Mouse (Mus musculus): ENCODE data around the gene Ptprc. TPM values are rescaled to one million over a fixed set of nuclear protein-coding genes. Genes with fewer than 3 reads are reported as not detected.

Ptprc gene
- polyA plus RNA-seq (2015; fragmentation: Nextera tagmentation; extraction: Ambion mirVana), result 3.8 and 7.4 TPM in 2 replicates

- Histone ChIP-seq H3K4me3 (no peak within 1 kb of the TSS), H3K36me3 (no peaks in the 10 kb centered on the region), H3K27me3 (no peaks in the 10 kb centered on the region), H3K4me1 (no peaks in the 10 kb centered on the region), H3K9me3 (no peaks in the 10 kb centered on the region), H3K4me2 (no peak within 1 kb of the TSS), H3K9ac (no peak within 1 kb of the TSS), H3K27ac (no peak within 1 kb of the TSS)
- 43% methylated on average over 4 of the region's 4 CpGs for WGBS
- ATAC-seq (ENCODE audit: borderline replicate concordance, extremely low read depth, low FRiP score, low TSS enrichment), result no peak
Observed at GRCm38 (mm10) chr1:138175494-138175893, at the start of gene Ptprc. Gene Ptprc, minus strand, starts transcription at chr1:138175708.

GRCm38 (mm10) chr1:138214736-138215458 is 39.4 kb upstream of the Ptprc start:
- ATAC-seq (ENCODE audit: borderline replicate concordance, extremely low read depth, low FRiP score, low TSS enrichment), result no peak
- H3K36me3 ChIP-seq, result no peaks in the 10 kb centered on the region
- H3K4me2 ChIP-seq, result no peak overlapping the region
- no peaks in the 10 kb centered on the region for H3K9me3 ChIP-seq
- no peak overlapping the region for H3K9ac ChIP-seq
- 79% methylated on average over 3 of the region's 3 CpGs for WGBS
- H3K4me3 ChIP-seq, result no peak overlapping the region
- H3K27me3 ChIP-seq, result no peaks in the 10 kb centered on the region
- H3K4me1 ChIP-seq, result no peaks in the 10 kb centered on the region
- no peak overlapping the region for H3K27ac ChIP-seq

GRCm38 (mm10) chr1:138210387-138211024 is 35.0 kb upstream of the Ptprc start:
- Histone ChIP-seq H3K4me2 (no peak overlapping the region), H3K9ac (no peak overlapping the region), H3K4me1 (no peaks in the 10 kb centered on the region), H3K9me3 (no peaks in the 10 kb centered on the region), H3K4me3 (no peak overlapping the region), H3K27me3 (no peaks in the 10 kb centered on the region), H3K27ac (no peak overlapping the region), H3K36me3 (no peaks in the 10 kb centered on the region)
- no peak for ATAC-seq (ENCODE audit: borderline replicate concordance, extremely low read depth, low FRiP score, low TSS enrichment)
- 78% methylated on average over 3 of the region's 3 CpGs for whole genome bisulfite sequencing

GRCm38 (mm10) chr1:138209751-138210150 is 34.2 kb upstream of the Ptprc start:
- no peak overlapping the region for H3K9ac ChIP-seq
- 69% methylated on average over 3 of the region's 3 CpGs for WGBS
- no peaks in the 10 kb centered on the region for H3K36me3 ChIP-seq
- H3K4me3 ChIP-seq, result no peak overlapping the region
- H3K4me1 ChIP-seq, result no peaks in the 10 kb centered on the region
- ATAC-seq (ENCODE audit: borderline replicate concordance, extremely low read depth, low FRiP score, low TSS enrichment), result no peak; the same call in 1 of the 2 replicates
- no peak overlapping the region for H3K27ac ChIP-seq
- no peak overlapping the region for H3K4me2 ChIP-seq
- no peaks in the 10 kb centered on the region for H3K9me3 ChIP-seq
- no peaks in the 10 kb centered on the region for H3K27me3 ChIP-seq

GRCm38 (mm10) chr1:138206041-138206440 is 30.5 kb upstream of the Ptprc start:
- Histone ChIP-seq H3K4me3 (no peak overlapping the region), H3K9me3 (no peaks in the 10 kb centered on the region), H3K27ac (no peak overlapping the region), H3K27me3 (no peaks in the 10 kb centered on the region), H3K36me3 (no peaks in the 10 kb centered on the region), H3K4me1 (no peaks in the 10 kb centered on the region), H3K9ac (no peak overlapping the region), H3K4me2 (no peak overlapping the region)
- WGBS, result 72% methylated on average over 7 of the region's 7 CpGs
- ATAC-seq (ENCODE audit: borderline replicate concordance, extremely low read depth, low FRiP score, low TSS enrichment), result no peak

GRCm38 (mm10) chr1:138191689-138192508 is 16.4 kb upstream of the Ptprc start:
- Histone ChIP-seq H3K27ac (no peak overlapping the region), H3K27me3 (no peaks in the 10 kb centered on the region), H3K4me3 (no peak overlapping the region), H3K9me3 (no peaks in the 10 kb centered on the region), H3K36me3 (no peaks in the 10 kb centered on the region), H3K9ac (no peak overlapping the region), H3K4me2 (no peak overlapping the region), H3K4me1 (no peaks in the 10 kb centered on the region)
- 70% methylated on average over 8 of the region's 8 CpGs for WGBS
- no peak for ATAC-seq (ENCODE audit: borderline replicate concordance, extremely low read depth, low FRiP score, low TSS enrichment)

- Histone ChIP-seq H3K27ac (no peak overlapping the region), H3K4me1 (no peaks in the 10 kb centered on the region), H3K36me3 (no peaks in the 10 kb centered on the region), H3K4me3 (no peak overlapping the region), H3K9me3 (no peaks in the 10 kb centered on the region), H3K4me2 (no peak overlapping the region), H3K27me3 (no peaks in the 10 kb centered on the region), H3K9ac (no peak overlapping the region)
- WGBS, result 79% methylated on average over 4 of the region's 4 CpGs
- ATAC-seq (ENCODE audit: borderline replicate concordance, extremely low read depth, low FRiP score, low TSS enrichment), result no peak
Observed at GRCm38 (mm10) chr1:138188131-138188530, 12.6 kb upstream of the Ptprc start.

GRCm38 (mm10) chr1:138185904-138186303 is 10.4 kb upstream of the Ptprc start:
- no peaks in the 10 kb centered on the region for H3K27me3 ChIP-seq
- H3K9me3 ChIP-seq, result no peaks in the 10 kb centered on the region
- 48% methylated on average over 4 of the region's 4 CpGs for WGBS
- no peak overlapping the region for H3K27ac ChIP-seq
- H3K4me1 ChIP-seq, result no peaks in the 10 kb centered on the region
- no peak overlapping the region for H3K4me3 ChIP-seq
- no peak overlapping the region for H3K4me2 ChIP-seq
- no peaks in the 10 kb centered on the region for H3K36me3 ChIP-seq
- no peak for ATAC-seq (ENCODE audit: borderline replicate concordance, extremely low read depth, low FRiP score, low TSS enrichment)
- H3K9ac ChIP-seq, result no peak overlapping the region

GRCm38 (mm10) chr1:138180081-138180480 is 4.6 kb upstream of the Ptprc start:
- H3K4me3 ChIP-seq, result no peak overlapping the region
- H3K9ac ChIP-seq, result no peak overlapping the region
- no peaks in the 10 kb centered on the region for H3K36me3 ChIP-seq
- H3K4me2 ChIP-seq, result no peak overlapping the region
- no peaks in the 10 kb centered on the region for H3K9me3 ChIP-seq
- no peaks in the 10 kb centered on the region for H3K27me3 ChIP-seq
- no peak for ATAC-seq (ENCODE audit: borderline replicate concordance, extremely low read depth, low FRiP score, low TSS enrichment)
- H3K27ac ChIP-seq, result no peak overlapping the region
- H3K4me1 ChIP-seq, result no peaks in the 10 kb centered on the region

GRCm38 (mm10) chr1:138174705-138175492 is 609 bp downstream of the Ptprc start:
- no peak overlapping the region for H3K27ac ChIP-seq
- 72% methylated on average over 9 of the region's 9 CpGs for WGBS

GRCm38 (mm10) chr1:138174143-138174542 is 1.4 kb downstream of the Ptprc start:
- Histone ChIP-seq H3K4me1 (no peaks in the 10 kb centered on the region), H3K9me3 (no peaks in the 10 kb centered on the region), H3K4me3 (no peak overlapping the region), H3K27me3 (no peaks in the 10 kb centered on the region), H3K4me2 (no peak overlapping the region), H3K9ac (no peak overlapping the region), H3K36me3 (no peaks in the 10 kb centered on the region), H3K27ac (no peak overlapping the region)
- ATAC-seq (ENCODE audit: borderline replicate concordance, extremely low read depth, low FRiP score, low TSS enrichment), result no peak
- WGBS, result 84% methylated on average over 4 of the region's 4 CpGs

More at GRCm38 (mm10) chr1:138174705-138175492, 609 bp downstream of the Ptprc start:
- no peaks in the 10 kb centered on the region for H3K4me1 ChIP-seq
- no peaks in the 10 kb centered on the region for H3K27me3 ChIP-seq
- no peak overlapping the region for H3K4me2 ChIP-seq
- H3K4me3 ChIP-seq, result no peak overlapping the region
- ATAC-seq (ENCODE audit: borderline replicate concordance, extremely low read depth, low FRiP score, low TSS enrichment), result no peak
- H3K36me3 ChIP-seq, result no peaks in the 10 kb centered on the region
- no peak overlapping the region for H3K9ac ChIP-seq
- no peaks in the 10 kb centered on the region for H3K9me3 ChIP-seq

Measured in lung, embryonic 15.5 days (tissue).